Mouse (Mus musculus): ENCODE results near the gene Gm21188. TPM values are rescaled to one million over a fixed set of nuclear protein-coding genes. Genes with fewer than 3 reads are reported as not detected.
"Not testable (repeated sequence)": the region's sequence is repeated elsewhere in the genome, so short reads cannot be mapped to it uniquely, and the experiment has no call there.

The Gm21188 gene
- not detected in 2 replicates for polyA plus RNA-seq (2015; fragmentation: Nextera tagmentation; extraction: Ambion mirVana)

GRCm38 (mm10) chr13:120052085-120052484 is at the start of gene Gm21188:
Gene Gm21188 (minus strand): TSS chr13:120052194.
- H3K9me3 ChIP-seq (ENCODE audit: control insufficient read depth, low read length); H3K9ac ChIP-seq (ENCODE audit: low read depth, low read length); H3K4me2 ChIP-seq (ENCODE audit: low read length); H3K27me3 ChIP-seq (replicated peaks; ENCODE audit: control insufficient read depth, insufficient read depth, low read length); H3K4me3 ChIP-seq (ENCODE audit: low read length); ATAC-seq; H3K36me3 ChIP-seq (ENCODE audit: control insufficient read depth, insufficient read depth, low read length); H3K4me1 ChIP-seq (ENCODE audit: control insufficient read depth, insufficient read depth, low read depth, low read length); H3K27ac ChIP-seq (ENCODE audit: low read depth, low read length): not testable (repeated sequence)

- no CpG with 5 or more reads among the region's 5 CpGs for WGBS
- not testable (repeated sequence) for H3K27me3 ChIP-seq (replicated peaks; ENCODE audit: control insufficient read depth, insufficient read depth, low read length); H3K4me3 ChIP-seq (ENCODE audit: low read length); ATAC-seq; H3K9ac ChIP-seq (ENCODE audit: low read depth, low read length); H3K4me2 ChIP-seq (ENCODE audit: low read length); H3K27ac ChIP-seq (ENCODE audit: low read depth, low read length); H3K36me3 ChIP-seq (ENCODE audit: control insufficient read depth, insufficient read depth, low read length); H3K9me3 ChIP-seq (ENCODE audit: control insufficient read depth, low read length); H3K4me1 ChIP-seq (ENCODE audit: control insufficient read depth, insufficient read depth, low read depth, low read length)
Observed at GRCm38 (mm10) chr13:120099327-120099726, 47.3 kb upstream of the Gm21188 start.

GRCm38 (mm10) chr13:120096938-120097256 is 44.9 kb upstream of the Gm21188 start:
- not testable (repeated sequence) for H3K4me1 ChIP-seq (ENCODE audit: control insufficient read depth, insufficient read depth, low read depth, low read length); H3K4me3 ChIP-seq (ENCODE audit: low read length); H3K27ac ChIP-seq (ENCODE audit: low read depth, low read length); H3K27me3 ChIP-seq (replicated peaks; ENCODE audit: control insufficient read depth, insufficient read depth, low read length); H3K9ac ChIP-seq (ENCODE audit: low read depth, low read length); H3K9me3 ChIP-seq (ENCODE audit: control insufficient read depth, low read length); H3K36me3 ChIP-seq (ENCODE audit: control insufficient read depth, insufficient read depth, low read length); H3K4me2 ChIP-seq (ENCODE audit: low read length)
- 0% methylated on average over 5 of the region's 13 CpGs for WGBS
- ATAC-seq: peak; percentile 35; the same call in 1 of the 2 replicates

GRCm38 (mm10) chr13:120096241-120096937 is 44.4 kb upstream of the Gm21188 start:
- not testable (repeated sequence) for H3K27me3 ChIP-seq (replicated peaks; ENCODE audit: control insufficient read depth, insufficient read depth, low read length); H3K27ac ChIP-seq (ENCODE audit: low read depth, low read length); H3K4me3 ChIP-seq (ENCODE audit: low read length); H3K9ac ChIP-seq (ENCODE audit: low read depth, low read length); H3K9me3 ChIP-seq (ENCODE audit: control insufficient read depth, low read length); H3K36me3 ChIP-seq (ENCODE audit: control insufficient read depth, insufficient read depth, low read length); H3K4me1 ChIP-seq (ENCODE audit: control insufficient read depth, insufficient read depth, low read depth, low read length)
- H3K4me2 ChIP-seq (ENCODE audit: low read length): 0 out of 2 replicates have a peak overlapping the region, but pooled peaks have one; percentile 10
- under 1% methylated on average over 24 of the region's 38 CpGs for WGBS
- ATAC-seq: peak; percentile 48; the same call in 1 of the 2 replicates

GRCm38 (mm10) chr13:120092950-120093349 is 41.0 kb upstream of the Gm21188 start:
- not testable (repeated sequence) for H3K4me3 ChIP-seq (ENCODE audit: low read length); H3K4me1 ChIP-seq (ENCODE audit: control insufficient read depth, insufficient read depth, low read depth, low read length); H3K27ac ChIP-seq (ENCODE audit: low read depth, low read length); H3K9ac ChIP-seq (ENCODE audit: low read depth, low read length); H3K27me3 ChIP-seq (replicated peaks; ENCODE audit: control insufficient read depth, insufficient read depth, low read length); H3K36me3 ChIP-seq (ENCODE audit: control insufficient read depth, insufficient read depth, low read length); H3K9me3 ChIP-seq (ENCODE audit: control insufficient read depth, low read length); H3K4me2 ChIP-seq (ENCODE audit: low read length)
- ATAC-seq: peak; percentile 27; the same call in 1 of the 2 replicates
- no CpG with 5 or more reads among the region's 13 CpGs for WGBS

- WGBS: no CpG with 5 or more reads among the region's 1 CpGs
- H3K27me3 ChIP-seq (replicated peaks; ENCODE audit: control insufficient read depth, insufficient read depth, low read length); H3K36me3 ChIP-seq (ENCODE audit: control insufficient read depth, insufficient read depth, low read length); H3K9me3 ChIP-seq (ENCODE audit: control insufficient read depth, low read length); H3K4me3 ChIP-seq (ENCODE audit: low read length); H3K4me1 ChIP-seq (ENCODE audit: control insufficient read depth, insufficient read depth, low read depth, low read length); H3K27ac ChIP-seq (ENCODE audit: low read depth, low read length); ATAC-seq; H3K4me2 ChIP-seq (ENCODE audit: low read length); H3K9ac ChIP-seq (ENCODE audit: low read depth, low read length): not testable (repeated sequence)
Observed at GRCm38 (mm10) chr13:120079644-120080043, 27.6 kb upstream of the Gm21188 start.

- not testable (repeated sequence) for H3K27ac ChIP-seq (ENCODE audit: low read depth, low read length); H3K9me3 ChIP-seq (ENCODE audit: control insufficient read depth, low read length); H3K27me3 ChIP-seq (replicated peaks; ENCODE audit: control insufficient read depth, insufficient read depth, low read length); H3K36me3 ChIP-seq (ENCODE audit: control insufficient read depth, insufficient read depth, low read length); H3K4me3 ChIP-seq (ENCODE audit: low read length); H3K4me2 ChIP-seq (ENCODE audit: low read length); H3K9ac ChIP-seq (ENCODE audit: low read depth, low read length); H3K4me1 ChIP-seq (ENCODE audit: control insufficient read depth, insufficient read depth, low read depth, low read length)
- WGBS: no CpG with 5 or more reads among the region's 13 CpGs
- peak; percentile 52; the same call in 1 of the 2 replicates for ATAC-seq
Observed at GRCm38 (mm10) chr13:120070878-120071277, 18.9 kb upstream of the Gm21188 start.

GRCm38 (mm10) chr13:120070012-120070598 is 18.1 kb upstream of the Gm21188 start:
- not testable (repeated sequence) for ATAC-seq; H3K9ac ChIP-seq (ENCODE audit: low read depth, low read length); H3K27me3 ChIP-seq (replicated peaks; ENCODE audit: control insufficient read depth, insufficient read depth, low read length); H3K36me3 ChIP-seq (ENCODE audit: control insufficient read depth, insufficient read depth, low read length); H3K9me3 ChIP-seq (ENCODE audit: control insufficient read depth, low read length); H3K27ac ChIP-seq (ENCODE audit: low read depth, low read length); H3K4me1 ChIP-seq (ENCODE audit: control insufficient read depth, insufficient read depth, low read depth, low read length); H3K4me2 ChIP-seq (ENCODE audit: low read length); H3K4me3 ChIP-seq (ENCODE audit: low read length)
- no CpG with 5 or more reads among the region's 12 CpGs for WGBS

GRCm38 (mm10) chr13:120063439-120064089 is 11.6 kb upstream of the Gm21188 start:
- H3K4me2 ChIP-seq (ENCODE audit: low read length); H3K4me3 ChIP-seq (ENCODE audit: low read length); H3K4me1 ChIP-seq (ENCODE audit: control insufficient read depth, insufficient read depth, low read depth, low read length); H3K36me3 ChIP-seq (ENCODE audit: control insufficient read depth, insufficient read depth, low read length); H3K27ac ChIP-seq (ENCODE audit: low read depth, low read length); H3K9ac ChIP-seq (ENCODE audit: low read depth, low read length); H3K9me3 ChIP-seq (ENCODE audit: control insufficient read depth, low read length); H3K27me3 ChIP-seq (replicated peaks; ENCODE audit: control insufficient read depth, insufficient read depth, low read length): not testable (repeated sequence)
- no CpG with 5 or more reads among the region's 22 CpGs for WGBS
- ATAC-seq: peak; percentile 78

Measured in hindbrain, embryonic 16.5 days (tissue).